Mouse (Mus musculus) adipose tissue, adult 10 weeks (tissue): ENCODE data around the gene Tmeff2. TPM values are rescaled to one million over a fixed set of nuclear protein-coding genes. Genes with fewer than 3 reads are reported as not detected.

ENCODE experiments used
- polyA plus RNA-seq: library from polyadenylated mRNA; stranded (reverse); fragments of 350-450 nt; fragmentation: Illumina TruSeq; extraction: RNeasy Lipid Tissue Mini Kit (QIAGEN cat#74804); gene quantifications from one replicate; pipeline ENCODE4 v1.2.3, GENCODE M21; 2014; ENCODE audit warnings: low read depth, low replicate concordance

The Tmeff2 gene
- 3.7 TPM for polyA plus RNA-seq

DNA sequence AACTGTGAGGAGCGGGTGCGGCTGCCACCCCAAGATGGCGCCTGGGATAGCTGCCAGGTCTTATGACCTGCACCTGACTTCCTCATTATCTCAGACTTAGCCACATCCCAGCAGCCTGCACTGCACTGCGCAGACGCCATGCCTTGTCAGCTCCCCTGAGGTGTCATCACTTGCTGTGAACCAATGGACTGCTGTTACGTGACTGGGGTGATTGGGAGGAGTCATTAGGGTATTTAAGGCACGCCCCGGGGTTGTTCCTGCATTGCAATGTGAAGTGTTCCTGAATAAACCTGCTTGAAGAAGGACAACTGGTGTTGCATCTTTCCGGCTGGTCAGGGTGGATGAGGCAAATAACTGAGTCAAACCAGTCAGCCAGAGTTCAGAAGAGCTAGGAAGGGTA lies at the start of gene Tmeff2:
Gene Tmeff2, plus strand, starts transcription at position 262 of the 400 bp plus-strand sequence.

